Mouse (Mus musculus): ENCODE measurements around the gene Drosha. TPM values are rescaled to one million over a fixed set of nuclear protein-coding genes. Genes with fewer than 3 reads are reported as not detected.

Gene Drosha
- polyA plus RNA-seq, 1 experiment from 2014 or later = 31.2 TPM

DNA sequence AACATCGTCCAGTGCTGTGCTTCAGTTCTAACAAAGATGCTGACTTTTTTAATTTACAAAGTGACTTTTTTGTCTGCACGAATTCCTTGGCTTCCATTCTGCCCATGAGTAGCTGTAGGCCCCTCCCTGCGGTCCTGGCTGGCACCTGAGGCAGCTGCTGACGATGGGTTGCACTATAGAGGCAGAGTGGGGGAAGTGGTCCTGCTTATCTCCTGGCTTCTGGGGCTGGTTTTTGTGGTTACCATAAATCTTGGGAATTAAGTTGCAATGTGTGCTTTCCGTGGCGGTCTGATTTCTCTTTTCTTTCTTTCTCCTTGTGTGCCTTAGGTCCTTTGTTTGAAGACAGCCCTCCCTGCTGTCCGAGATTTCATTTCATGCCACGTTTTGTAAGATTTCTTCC is 42.7 kb downstream of the Drosha start:
- Histone ChIP-seq H3K9ac (no peak overlapping the region), H3K27me3 (no peaks in the 10 kb centered on the region), H3K9me3 (no peaks in the 10 kb centered on the region), H3K4me1 (no peaks in the 10 kb centered on the region), H3K27ac (no peak overlapping the region), H3K4me3 (no peak overlapping the region), H3K36me3 (peaks cover 48% of the 10 kb centered on the region), H3K4me2 (no peak overlapping the region)
- WGBS = 65% methylated on average over 8 of the region's 8 CpGs
- ATAC-seq (ENCODE audit: insufficient number of reproducible peaks, low FRiP score, low TSS enrichment, low read depth) = no peak

DNA sequence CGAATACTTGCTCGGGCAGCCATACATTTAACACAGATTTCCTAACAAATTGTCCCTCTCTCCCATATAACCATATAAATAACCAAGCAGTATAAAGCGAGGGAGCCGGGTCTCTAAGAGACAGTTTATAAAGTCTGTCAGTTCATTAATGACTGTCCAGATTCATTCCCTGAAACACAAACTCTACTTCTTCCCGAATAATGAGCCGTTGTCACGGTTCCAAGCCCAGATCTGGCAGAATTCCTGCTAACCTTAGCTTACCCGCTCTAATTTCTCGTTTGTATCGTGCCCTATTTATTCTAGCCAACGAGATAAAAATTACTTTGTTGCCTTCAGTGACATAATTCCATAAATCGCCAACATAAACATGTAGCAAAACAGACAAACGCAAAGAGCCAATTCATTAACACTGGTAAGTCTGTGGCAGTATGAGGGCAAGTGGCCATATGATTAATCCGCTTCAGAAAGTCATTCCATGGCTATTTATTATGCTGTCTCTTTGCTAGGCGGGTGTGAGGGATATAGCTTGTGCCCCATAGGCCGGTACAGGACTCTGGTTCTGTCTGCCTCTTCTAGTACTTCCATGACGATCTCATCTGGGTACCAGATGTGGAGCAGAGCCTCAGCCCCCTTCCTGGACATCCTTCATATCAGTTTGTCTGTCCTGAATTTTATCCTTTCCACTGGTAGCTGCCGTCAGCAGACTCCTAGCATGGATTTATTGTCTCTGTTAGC is 51.0 kb downstream of the Drosha start:
- H3K9me3 ChIP-seq = no peaks in the 10 kb centered on the region
- ATAC-seq (ENCODE audit: insufficient number of reproducible peaks, low FRiP score, low TSS enrichment, low read depth) = no peak
- 51% methylated on average over 18 of the region's 18 CpGs for WGBS

DNA sequence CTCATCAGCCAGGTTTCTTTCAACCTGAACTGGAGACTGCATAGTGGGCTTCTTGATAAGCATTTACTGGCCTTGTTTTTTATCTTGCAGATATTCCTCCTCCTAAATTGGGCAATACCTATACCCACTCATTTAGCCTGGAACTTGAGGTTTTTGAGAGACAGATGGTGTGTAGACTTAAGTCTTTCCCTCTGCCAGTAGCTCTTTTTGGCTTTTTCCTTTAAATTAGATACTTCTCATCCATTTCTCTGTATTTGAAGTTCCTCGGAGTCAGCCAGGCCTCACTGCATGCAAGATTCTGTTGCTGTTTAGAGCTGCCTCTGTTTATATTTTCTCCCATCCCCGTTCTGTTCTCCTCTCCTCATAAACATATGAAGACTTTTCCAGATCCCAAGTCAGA is 51.7 kb downstream of the Drosha start:
- H3K4me1 ChIP-seq = no peaks in the 10 kb centered on the region
- H3K27ac ChIP-seq = no peak overlapping the region
- no peak overlapping the region for H3K4me3 ChIP-seq
- WGBS = 84% methylated on average over 2 of the region's 2 CpGs
- ATAC-seq (ENCODE audit: insufficient number of reproducible peaks, low FRiP score, low TSS enrichment, low read depth) = no peak
- H3K36me3 ChIP-seq = peaks cover 24% of the 10 kb centered on the region
- no peak overlapping the region for H3K4me2 ChIP-seq
- H3K9me3 ChIP-seq = no peaks in the 10 kb centered on the region
- H3K27me3 ChIP-seq = no peaks in the 10 kb centered on the region
- H3K9ac ChIP-seq = no peak overlapping the region

More for the DNA sequence above, 51.0 kb downstream of the Drosha start:
- Histone ChIP-seq H3K9ac (no peak overlapping the region), H3K4me2 (no peak overlapping the region), H3K4me3 (no peak overlapping the region), H3K27ac (no peak overlapping the region), H3K36me3 (peaks cover 25% of the 10 kb centered on the region), H3K27me3 (no peaks in the 10 kb centered on the region), H3K4me1 (no peaks in the 10 kb centered on the region)

DNA sequence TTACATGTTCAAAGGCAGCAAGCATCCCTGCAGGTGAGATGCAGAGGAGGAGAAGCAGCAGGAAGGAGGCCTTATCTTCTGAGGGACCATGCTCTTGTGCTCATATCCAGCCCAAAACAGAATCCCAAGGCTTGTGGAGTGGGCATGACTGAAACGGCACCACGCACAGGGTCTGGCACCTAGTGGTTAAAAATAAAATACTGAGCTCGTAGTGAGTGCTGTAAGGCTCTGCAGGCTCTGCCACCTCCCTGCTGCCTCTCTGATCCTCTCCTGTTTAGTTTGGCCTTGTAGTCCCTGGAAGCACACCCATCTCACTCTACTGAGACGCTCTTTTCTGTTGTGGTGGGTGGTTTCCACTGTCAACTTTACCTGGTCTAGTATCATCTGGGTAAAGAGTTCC is 52.3 kb downstream of the Drosha start:
- H3K4me2 ChIP-seq = no peak overlapping the region
- peaks cover 26% of the 10 kb centered on the region for H3K36me3 ChIP-seq
- no peak for ATAC-seq (ENCODE audit: insufficient number of reproducible peaks, low FRiP score, low TSS enrichment, low read depth)
- H3K4me1 ChIP-seq = no peaks in the 10 kb centered on the region
- no peaks in the 10 kb centered on the region for H3K27me3 ChIP-seq
- H3K9me3 ChIP-seq = no peaks in the 10 kb centered on the region
- no peak overlapping the region for H3K9ac ChIP-seq
- no peak overlapping the region for H3K27ac ChIP-seq
- H3K4me3 ChIP-seq = no peak overlapping the region
- 90% methylated on average over 4 of the region's 4 CpGs for WGBS

DNA sequence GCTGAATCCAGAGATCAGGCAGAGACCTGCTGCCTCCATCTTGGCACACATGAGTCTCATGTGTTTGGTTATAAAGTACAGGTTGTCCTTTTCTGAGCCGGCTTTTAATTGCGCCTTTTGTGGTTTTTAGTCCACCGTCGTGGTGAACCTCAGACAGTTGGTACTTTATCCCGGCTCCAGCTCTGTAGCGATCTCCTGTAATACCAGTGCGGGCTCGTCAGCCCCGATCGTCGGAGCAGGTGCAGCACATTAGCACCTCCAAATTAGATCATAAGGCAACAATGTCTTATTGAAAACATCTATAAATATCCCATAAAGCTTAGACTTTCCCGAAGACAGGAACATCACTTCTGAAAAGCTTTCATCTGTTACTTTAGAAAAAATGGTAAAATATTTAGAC is 53.3 kb downstream of the Drosha start:
- no peak for ATAC-seq (ENCODE audit: insufficient number of reproducible peaks, low FRiP score, low TSS enrichment, low read depth)
- Histone ChIP-seq H3K9me3 (no peaks in the 10 kb centered on the region), H3K36me3 (peaks cover 36% of the 10 kb centered on the region), H3K27ac (no peak overlapping the region), H3K4me3 (no peak overlapping the region), H3K4me1 (no peaks in the 10 kb centered on the region), H3K9ac (no peak overlapping the region), H3K4me2 (no peak overlapping the region), H3K27me3 (no peaks in the 10 kb centered on the region)
- 72% methylated on average over 12 of the region's 12 CpGs for WGBS

DNA sequence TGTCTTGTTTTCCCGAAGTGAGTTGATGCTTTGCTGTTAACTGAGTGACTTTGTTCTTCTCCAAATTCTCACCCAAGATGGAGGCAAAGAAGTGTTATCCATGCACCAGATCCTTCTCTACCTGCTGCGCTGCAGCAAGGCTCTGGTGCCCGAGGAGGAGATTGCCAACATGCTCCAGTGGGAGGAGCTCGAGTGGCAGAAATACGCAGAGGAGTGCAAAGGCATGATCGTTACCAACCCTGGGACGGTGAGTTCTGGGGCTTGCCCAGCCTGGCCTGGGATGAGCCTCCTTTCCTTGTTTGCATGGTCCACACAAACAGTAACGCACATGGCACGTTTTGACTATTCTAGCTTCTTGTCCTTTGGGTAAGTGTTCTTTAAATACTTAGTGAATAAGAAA is 54.0 kb downstream of the Drosha start:
- Histone ChIP-seq H3K27ac (no peak overlapping the region), H3K9ac (no peak overlapping the region), H3K36me3 (peaks cover 43% of the 10 kb centered on the region), H3K9me3 (no peaks in the 10 kb centered on the region), H3K4me1 (no peaks in the 10 kb centered on the region), H3K4me2 (no peak overlapping the region), H3K4me3 (no peak overlapping the region), H3K27me3 (no peaks in the 10 kb centered on the region)
- WGBS = 88% methylated on average over 9 of the region's 9 CpGs
- ATAC-seq (ENCODE audit: insufficient number of reproducible peaks, low FRiP score, low TSS enrichment, low read depth) = no peak

DNA sequence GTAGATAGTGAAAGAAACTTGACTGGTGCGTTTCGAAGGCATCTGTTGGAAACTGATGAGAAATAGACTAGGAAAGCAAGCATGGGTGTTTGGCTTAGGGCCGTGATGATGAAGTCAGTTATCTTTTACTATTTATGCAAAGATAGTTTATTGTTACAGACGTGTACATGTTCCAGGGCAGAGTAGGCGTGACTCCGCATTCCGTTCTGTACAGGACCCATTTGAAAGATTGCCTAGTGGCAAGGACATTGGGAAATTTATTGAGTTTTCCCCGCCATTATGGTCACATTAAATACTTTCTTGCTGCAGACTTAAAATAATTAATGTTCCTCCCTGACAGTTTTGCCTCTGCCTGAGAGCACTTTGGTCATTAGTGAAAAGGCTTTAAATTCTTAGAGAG is 55.3 kb downstream of the Drosha start:
- 77% methylated on average over 8 of the region's 8 CpGs for whole genome bisulfite sequencing
- Histone ChIP-seq H3K27ac (no peak overlapping the region), H3K4me2 (no peak overlapping the region), H3K4me3 (no peak overlapping the region), H3K9ac (no peak overlapping the region), H3K9me3 (no peaks in the 10 kb centered on the region), H3K27me3 (no peaks in the 10 kb centered on the region), H3K4me1 (no peaks in the 10 kb centered on the region), H3K36me3 (peaks cover 55% of the 10 kb centered on the region)
- ATAC-seq (ENCODE audit: insufficient number of reproducible peaks, low FRiP score, low TSS enrichment, low read depth) = no peak

DNA sequence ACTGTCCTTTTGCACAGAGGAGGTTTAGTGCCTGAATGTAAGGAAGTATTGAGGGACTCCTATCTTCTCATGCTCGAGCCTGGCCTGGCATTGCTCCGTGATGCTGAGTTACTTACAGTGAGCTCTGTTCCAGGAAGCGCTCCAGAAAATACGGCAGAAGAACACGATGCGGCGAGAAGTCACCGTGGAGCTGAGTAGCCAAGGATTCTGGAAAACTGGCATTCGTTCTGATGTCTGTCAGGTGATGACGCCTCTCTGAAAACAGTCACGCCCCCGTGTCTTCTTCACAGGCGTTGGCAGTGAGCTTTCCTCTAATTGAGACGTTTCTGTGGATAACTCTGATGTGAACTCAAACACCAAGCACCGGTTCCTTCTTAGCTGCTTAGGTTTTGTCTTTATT is 60.2 kb downstream of the Drosha start:
- no peak overlapping the region for H3K9ac ChIP-seq
- 93% methylated on average over 15 of the region's 15 CpGs for WGBS
- no peak overlapping the region for H3K4me3 ChIP-seq
- no peak overlapping the region for H3K4me2 ChIP-seq
- ATAC-seq (ENCODE audit: insufficient number of reproducible peaks, low FRiP score, low TSS enrichment, low read depth) = no peak
- no peak overlapping the region for H3K27ac ChIP-seq
- no peaks in the 10 kb centered on the region for H3K27me3 ChIP-seq
- H3K9me3 ChIP-seq = no peaks in the 10 kb centered on the region
- peaks cover 86% of the 10 kb centered on the region for H3K36me3 ChIP-seq
- H3K4me1 ChIP-seq = no peaks in the 10 kb centered on the region

DNA sequence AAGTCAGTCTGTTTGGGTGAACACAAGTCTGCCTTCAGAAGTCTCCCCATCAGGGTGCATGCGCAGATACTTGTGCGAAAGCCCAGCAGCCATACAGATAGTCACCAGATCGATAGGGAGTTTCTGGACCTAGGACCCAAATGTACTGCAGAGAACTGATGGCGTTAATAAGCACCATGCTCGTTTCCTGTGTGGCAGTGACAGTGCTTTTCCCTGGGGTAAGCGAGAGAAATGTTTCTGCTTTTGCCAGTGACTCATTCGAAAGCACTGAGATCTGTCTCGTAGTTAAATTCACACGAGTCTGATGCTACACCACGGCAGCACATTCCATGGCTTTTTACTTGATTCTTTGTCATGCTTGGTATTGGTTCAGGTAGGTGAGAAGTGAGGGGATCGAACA is 60.7 kb downstream of the Drosha start:
- H3K4me2 ChIP-seq = no peak overlapping the region
- no peaks in the 10 kb centered on the region for H3K27me3 ChIP-seq
- H3K27ac ChIP-seq = no peak overlapping the region
- no peak overlapping the region for H3K9ac ChIP-seq
- ATAC-seq (ENCODE audit: insufficient number of reproducible peaks, low FRiP score, low TSS enrichment, low read depth) = no peak
- 91% methylated on average over 11 of the region's 11 CpGs for WGBS
- no peaks in the 10 kb centered on the region for H3K4me1 ChIP-seq
- no peaks in the 10 kb centered on the region for H3K9me3 ChIP-seq
- H3K4me3 ChIP-seq = no peak overlapping the region
- peaks cover 87% of the 10 kb centered on the region for H3K36me3 ChIP-seq

DNA sequence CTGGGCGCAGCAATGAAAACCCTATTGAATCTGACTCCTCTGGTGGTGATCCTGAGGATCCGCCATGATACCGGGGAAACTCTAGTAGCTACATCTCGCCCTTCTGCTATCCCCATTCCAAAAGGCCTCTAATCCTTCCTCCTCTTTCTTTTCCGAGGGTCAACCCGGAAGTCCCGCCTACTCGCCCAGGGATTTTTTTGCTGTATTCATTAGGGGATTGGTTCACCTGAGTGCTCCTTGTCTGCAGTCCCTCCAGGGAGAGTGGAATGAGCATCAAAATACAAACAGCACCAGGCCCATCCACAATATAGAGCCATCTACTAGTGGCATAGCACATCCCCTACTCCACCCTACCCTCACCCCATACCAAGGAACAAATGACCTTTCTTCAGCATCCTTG is 62.6 kb downstream of the Drosha start:
- peaks cover 88% of the 10 kb centered on the region for H3K36me3 ChIP-seq
- no peak for ATAC-seq (ENCODE audit: insufficient number of reproducible peaks, low FRiP score, low TSS enrichment, low read depth)
- 91% methylated on average over 8 of the region's 8 CpGs for WGBS
- H3K4me1 ChIP-seq = no peaks in the 10 kb centered on the region
- H3K27me3 ChIP-seq = no peaks in the 10 kb centered on the region
- no peak overlapping the region for H3K4me3 ChIP-seq
- no peak overlapping the region for H3K9ac ChIP-seq
- no peak overlapping the region for H3K27ac ChIP-seq
- H3K9me3 ChIP-seq = no peaks in the 10 kb centered on the region
- no peak overlapping the region for H3K4me2 ChIP-seq

DNA sequence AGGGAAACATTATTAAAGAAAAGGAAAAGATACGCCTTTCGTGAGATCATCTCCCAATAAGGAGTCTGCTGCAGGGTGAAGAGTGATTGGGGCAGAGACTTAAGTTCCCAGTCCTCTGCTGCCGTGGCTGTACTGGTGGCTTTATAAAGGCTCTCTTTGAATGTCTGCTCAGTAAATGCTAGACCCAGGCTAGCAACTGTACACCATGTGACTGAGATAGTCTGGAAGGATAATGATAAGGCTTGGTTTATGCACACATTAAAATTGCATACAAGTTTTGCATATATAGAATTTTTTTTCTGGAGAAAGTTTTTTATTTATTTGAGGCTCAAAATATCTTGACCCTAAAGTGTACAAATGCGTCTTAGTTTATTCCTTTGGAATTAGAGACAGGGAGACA is 63.7 kb downstream of the Drosha start:
- H3K36me3 ChIP-seq = peaks cover 80% of the 10 kb centered on the region
- H3K4me2 ChIP-seq = no peak overlapping the region
- no peak overlapping the region for H3K4me3 ChIP-seq
- H3K27ac ChIP-seq = no peak overlapping the region
- H3K27me3 ChIP-seq = no peaks in the 10 kb centered on the region
- WGBS = 89% methylated on average over 4 of the region's 4 CpGs
- no peaks in the 10 kb centered on the region for H3K9me3 ChIP-seq
- ATAC-seq (ENCODE audit: insufficient number of reproducible peaks, low FRiP score, low TSS enrichment, low read depth) = no peak
- no peaks in the 10 kb centered on the region for H3K4me1 ChIP-seq
- H3K9ac ChIP-seq = no peak overlapping the region

DNA sequence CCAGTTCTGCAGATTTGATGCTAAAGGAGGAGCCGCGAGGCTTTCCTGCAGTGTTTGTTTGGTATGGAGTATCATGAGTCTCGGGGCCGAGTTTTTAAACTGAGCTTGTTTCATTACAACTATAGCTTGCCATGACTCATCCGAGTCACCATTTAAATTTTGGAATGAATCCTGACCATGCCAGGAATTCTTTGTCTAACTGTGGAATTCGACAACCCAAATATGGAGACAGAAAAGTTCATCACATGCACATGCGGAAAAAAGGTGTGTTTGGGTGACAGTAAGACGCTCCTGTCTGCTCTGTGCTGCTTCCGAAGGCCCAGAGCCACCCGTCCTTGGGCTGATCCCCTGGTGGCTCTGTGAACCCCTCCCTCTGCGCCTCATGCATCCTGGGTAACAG is 65.3 kb downstream of the Drosha start:
- no peak overlapping the region for H3K4me3 ChIP-seq
- no peak overlapping the region for H3K27ac ChIP-seq
- H3K4me1 ChIP-seq = no peaks in the 10 kb centered on the region
- ATAC-seq (ENCODE audit: insufficient number of reproducible peaks, low FRiP score, low TSS enrichment, low read depth) = no peak
- no peaks in the 10 kb centered on the region for H3K9me3 ChIP-seq
- H3K9ac ChIP-seq = no peak overlapping the region
- no peak overlapping the region for H3K4me2 ChIP-seq
- peaks cover 80% of the 10 kb centered on the region for H3K36me3 ChIP-seq
- 85% methylated on average over 11 of the region's 11 CpGs for WGBS
- H3K27me3 ChIP-seq = no peaks in the 10 kb centered on the region

DNA sequence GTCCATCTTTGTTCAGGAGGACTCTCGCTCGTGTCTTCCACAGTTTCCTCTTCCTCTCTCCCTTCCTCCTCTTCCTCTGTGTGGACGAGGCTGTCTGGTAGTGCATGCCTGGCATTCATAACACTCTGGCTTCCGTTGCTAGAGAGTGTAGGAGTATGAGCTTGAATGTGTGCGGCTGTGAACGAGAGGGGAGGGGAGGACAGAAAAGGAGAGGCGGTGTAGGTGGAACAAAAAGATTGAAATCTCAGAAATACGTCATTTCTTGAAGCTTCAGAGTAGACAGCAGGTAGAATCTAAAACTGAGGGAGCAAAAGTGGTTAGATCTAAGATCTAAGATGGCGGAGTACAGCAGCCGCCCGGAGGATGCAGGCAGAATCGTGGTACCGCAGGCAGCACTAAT is 70.8 kb downstream of the Drosha start:
- no peaks in the 10 kb centered on the region for H3K9me3 ChIP-seq
- H3K27me3 ChIP-seq = no peaks in the 10 kb centered on the region
- no peaks in the 10 kb centered on the region for H3K4me1 ChIP-seq
- no peak overlapping the region for H3K9ac ChIP-seq
- no peak overlapping the region for H3K4me2 ChIP-seq
- H3K27ac ChIP-seq = no peak overlapping the region
- peaks cover 74% of the 10 kb centered on the region for H3K36me3 ChIP-seq
- no peak for ATAC-seq (ENCODE audit: insufficient number of reproducible peaks, low FRiP score, low TSS enrichment, low read depth)
- 95% methylated on average over 13 of the region's 13 CpGs for WGBS
- H3K4me3 ChIP-seq = no peak overlapping the region
